Mouse (Mus musculus) ES-E14 (cell line): ENCODE results near the gene Cnst.

Experiments used
- CHD2 ChIP-seq: IDR thresholded peaks from 2 replicates; pipeline ENCODE4 v1.6.1; 2014; ENCODE audit warnings: mild to moderate bottlenecking, low read depth, low read length, inconsistent platforms
- MAFK ChIP-seq: IDR thresholded peaks from 2 replicates; pipeline ENCODE4 v1.6.1; 2014; ENCODE audit warnings: mild to moderate bottlenecking, low read depth, low read length, inconsistent platforms; ENCODE audit not compliant: insufficient read depth
- ZNF384 ChIP-seq: IDR thresholded peaks from 2 replicates; pipeline ENCODE4 v1.6.1; 2012; ENCODE audit warnings: low read depth, low read length, inconsistent platforms

GRCm38 (mm10) chr1:179548220-179548619, 2.0 kb downstream of the Cnst start:
- TF ChIP-seq MAFK (no peak), ZNF384 (no peak), CHD2 (no peak)
